Mouse (Mus musculus) frontal cortex, postnatal 14 days (tissue): ENCODE data around the gene Cntn4.

Experiments used
- DNase-seq, 2 experiments: peaks; one replicate each; pipeline ENCODE4 v3.0.0; 2022; ENCODE audit warnings: low spot score in 2 of 2

Gene Cntn4

DNA sequence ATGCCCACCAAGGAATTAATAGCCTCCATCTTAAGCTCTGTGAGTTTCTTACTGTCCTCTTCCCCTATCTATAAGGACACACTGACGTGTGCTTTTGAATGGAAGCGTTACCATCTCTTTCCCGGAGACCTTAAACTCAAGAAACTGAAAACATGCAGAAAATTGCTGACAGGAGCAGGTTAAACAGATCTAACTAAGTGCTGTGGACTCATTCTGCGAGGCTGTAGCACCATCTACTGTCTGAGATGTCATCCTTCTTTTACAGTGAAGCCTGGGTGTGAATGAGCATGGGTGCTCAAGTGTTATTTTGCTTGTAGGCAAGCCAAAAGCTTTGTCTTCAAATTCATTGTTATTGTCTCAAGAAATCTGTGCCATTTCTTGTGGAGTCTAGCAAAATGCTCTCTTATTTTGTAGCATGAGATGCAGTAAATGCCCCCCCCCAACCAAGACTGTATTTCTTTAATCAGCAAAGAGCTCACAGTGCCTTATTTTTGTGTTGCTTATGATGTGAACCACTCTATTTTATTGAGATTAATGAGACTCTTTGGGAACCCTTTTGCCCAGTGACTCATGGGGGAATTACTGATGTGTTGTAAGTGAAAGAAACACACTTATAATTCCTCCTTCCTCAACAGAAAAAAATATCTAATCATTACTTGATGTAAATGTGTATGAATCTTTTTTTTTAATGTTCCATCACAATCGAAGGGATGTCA lies 968.2 kb downstream of the Cntn4 start:
- peak; percentile 22 to 37 for DNase-seq

DNA sequence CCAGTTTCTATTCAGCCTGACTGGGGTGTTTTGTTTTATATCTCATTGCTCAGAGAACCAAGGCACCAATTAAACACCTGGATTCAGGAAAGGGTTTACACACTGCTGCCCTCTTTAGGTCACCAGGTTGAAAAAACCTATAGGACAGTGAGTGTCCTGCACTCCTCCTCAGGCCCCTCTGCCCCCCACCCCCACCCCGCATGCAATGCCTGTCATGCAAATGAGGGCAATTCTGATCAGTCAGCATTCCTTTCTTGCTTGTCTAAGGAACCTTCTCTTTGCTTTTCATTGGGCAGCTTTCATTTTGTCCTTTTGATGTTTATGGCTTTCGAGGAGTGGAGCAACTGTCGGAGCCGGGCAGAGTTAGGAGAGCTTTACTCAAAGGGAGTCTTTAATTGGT lies 969.5 kb downstream of the Cntn4 start:
- no peak for DNase-seq

DNA sequence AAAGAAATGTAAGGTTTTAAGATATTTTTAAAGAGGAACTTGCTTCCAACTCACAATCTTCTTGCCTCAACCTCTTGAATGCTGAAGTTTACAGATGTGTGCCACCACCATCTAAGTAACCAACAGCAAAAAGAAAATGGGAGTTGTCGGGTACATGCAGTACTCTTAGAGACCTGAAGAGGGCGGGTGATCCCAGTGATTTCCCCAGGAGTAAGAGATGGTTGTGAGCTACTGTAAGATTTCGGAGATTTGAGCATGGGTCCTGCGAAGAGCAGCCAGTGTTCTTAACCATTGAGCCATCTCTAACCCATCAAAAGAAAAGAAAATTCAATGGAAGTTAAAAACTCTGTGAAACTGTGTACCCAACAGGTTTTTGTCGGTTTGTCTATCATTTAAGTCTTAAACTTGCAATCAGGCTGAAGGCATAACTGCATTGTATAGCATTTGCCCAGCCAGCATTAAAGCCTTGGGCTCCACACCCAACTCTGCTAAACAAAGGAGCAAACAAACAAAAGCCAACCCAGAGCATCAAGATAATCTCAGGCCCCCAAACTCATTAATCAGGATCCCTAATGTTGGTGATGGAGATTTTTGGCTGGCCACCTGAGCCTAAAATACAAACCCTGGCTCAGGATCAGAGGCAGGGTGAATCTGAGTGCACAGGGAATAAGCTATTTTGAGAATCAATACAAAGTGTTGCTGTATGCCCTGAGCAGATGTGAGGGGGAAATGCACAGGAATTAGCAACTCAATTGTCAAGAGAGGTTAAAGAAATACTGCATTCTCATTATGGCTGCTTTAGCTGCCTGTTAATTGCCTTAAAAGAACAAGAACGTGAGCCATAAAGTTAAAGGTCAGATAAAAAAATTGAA lies 986.6 kb downstream of the Cntn4 start:
- DNase-seq: peak in 1 of 2 experiments; percentile 16

DNA sequence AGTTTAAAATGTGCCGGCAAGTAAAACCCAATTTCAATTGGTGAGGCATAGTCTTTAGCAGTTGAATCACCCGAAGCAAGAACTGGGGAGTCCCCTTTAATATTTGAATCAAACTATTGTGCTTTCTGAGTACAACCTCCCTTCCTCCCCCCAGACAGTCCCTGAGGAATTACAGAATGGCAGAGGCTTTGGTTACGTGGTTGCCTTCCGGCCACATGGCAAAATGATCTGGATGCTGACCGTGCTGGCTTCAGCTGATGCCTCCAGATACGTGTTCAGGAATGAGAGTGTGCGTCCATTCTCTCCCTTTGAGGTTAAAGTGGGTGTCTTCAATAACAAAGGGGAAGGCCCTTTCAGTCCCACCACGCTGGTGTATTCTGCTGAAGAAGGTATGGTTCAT lies 998.1 kb downstream of the Cntn4 start:
- DNase-seq: no peak

DNA sequence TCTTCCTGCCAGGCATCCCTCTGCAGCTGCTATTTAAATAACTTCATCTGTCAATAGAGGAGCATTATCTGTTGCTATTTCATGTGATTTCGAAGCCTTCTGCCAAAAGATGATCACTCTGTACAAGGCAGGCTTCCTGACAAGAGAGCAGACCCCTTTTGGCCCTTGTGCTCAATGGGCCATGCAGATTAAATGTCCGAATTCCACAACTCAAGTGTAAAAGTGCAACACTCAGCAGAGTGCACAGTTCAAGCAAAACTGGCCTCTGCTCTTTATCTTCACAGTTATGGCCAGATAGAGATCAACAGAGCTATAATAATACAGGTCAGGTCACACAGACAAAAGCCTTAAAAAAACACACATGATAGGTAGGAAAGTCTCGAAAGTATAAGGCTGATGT lies 1024.5 kb downstream of the Cntn4 start:
- DNase-seq: no peak

DNA sequence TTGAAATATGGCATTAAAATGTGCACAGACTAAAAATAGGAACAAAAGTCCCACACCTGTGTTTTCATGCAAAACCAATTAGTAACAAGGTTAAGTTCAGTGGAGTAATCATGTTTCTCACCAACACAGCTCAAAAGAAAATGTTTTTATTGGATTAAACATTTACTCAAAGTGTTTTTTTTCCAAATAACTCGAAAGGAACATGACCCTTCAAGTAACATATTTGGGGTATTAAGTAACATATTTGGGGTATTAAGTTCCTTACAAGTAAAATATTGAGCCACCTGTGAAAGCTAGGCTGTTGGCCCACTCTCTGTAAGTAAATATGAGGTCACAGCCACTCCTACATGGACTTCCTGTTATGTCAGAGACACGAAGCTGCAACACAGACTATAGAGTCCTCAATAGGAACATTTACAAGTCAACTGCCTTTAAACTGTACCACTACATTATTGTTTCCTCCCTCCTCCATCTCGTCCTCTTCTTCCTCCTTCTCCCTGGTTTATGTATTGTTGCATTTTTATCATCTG lies 1028.1 kb downstream of the Cntn4 start:
- no peak for DNase-seq

DNA sequence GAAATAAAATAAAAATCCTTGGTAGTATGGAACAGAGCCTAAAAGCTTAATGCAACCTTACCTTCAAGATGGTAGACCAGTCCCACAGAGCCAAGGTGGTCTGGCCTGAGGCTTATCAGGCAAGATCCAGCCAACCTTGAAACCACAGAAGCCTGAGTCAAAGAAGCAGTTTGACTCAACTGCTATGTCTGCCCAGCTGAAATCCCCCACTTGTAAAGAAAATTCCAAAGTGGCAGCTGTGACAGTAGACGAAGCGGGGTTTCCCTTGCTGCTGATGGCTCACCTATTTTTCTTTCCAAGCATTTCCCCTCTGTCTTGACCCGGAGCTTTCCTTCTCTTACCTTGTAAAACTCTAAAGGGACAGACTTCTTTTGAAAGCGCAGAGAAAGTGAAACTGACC lies 1048.2 kb downstream of the Cntn4 start:
- no peak for DNase-seq

DNA sequence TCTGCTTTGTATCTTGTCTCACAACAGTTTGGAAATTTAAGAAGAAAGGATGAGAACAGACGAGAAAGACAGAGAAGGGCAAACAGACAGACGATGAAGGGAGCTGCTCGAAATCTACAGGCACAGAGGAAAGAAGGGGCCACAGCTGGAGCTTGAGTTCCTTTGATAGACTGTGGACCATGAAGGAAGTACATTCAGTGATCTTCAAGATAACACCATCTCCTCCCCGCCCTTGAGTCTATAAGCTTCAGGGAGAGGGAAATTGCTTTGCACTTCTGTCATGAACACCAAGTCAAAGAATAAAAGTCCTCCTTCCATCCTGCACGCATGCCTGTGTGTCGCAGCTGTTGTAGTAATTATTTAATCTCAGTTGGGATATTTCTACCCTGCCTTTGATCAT lies 1048.6 kb downstream of the Cntn4 start:
- DNase-seq: no peak

DNA sequence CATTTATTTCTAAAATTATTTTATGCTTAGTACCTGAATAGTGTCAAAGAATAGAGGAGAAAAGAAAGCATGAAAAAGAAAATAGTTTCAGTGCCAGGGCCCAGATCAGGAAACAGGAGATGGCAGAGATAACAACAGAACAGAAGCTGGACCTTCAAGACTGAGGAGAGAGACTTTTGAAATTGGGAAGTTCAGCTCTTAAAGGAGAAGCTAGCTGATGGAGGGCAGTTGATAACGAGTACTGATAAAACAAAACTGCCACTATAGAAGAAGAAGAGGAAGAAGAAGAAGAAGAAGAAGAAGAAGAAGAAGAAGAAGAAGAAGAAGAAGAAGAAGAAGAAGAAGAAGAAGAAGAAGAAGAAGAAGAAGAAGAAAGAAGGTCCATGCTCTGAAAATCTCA lies 1050.2 kb downstream of the Cntn4 start:
- no peak for DNase-seq

DNA sequence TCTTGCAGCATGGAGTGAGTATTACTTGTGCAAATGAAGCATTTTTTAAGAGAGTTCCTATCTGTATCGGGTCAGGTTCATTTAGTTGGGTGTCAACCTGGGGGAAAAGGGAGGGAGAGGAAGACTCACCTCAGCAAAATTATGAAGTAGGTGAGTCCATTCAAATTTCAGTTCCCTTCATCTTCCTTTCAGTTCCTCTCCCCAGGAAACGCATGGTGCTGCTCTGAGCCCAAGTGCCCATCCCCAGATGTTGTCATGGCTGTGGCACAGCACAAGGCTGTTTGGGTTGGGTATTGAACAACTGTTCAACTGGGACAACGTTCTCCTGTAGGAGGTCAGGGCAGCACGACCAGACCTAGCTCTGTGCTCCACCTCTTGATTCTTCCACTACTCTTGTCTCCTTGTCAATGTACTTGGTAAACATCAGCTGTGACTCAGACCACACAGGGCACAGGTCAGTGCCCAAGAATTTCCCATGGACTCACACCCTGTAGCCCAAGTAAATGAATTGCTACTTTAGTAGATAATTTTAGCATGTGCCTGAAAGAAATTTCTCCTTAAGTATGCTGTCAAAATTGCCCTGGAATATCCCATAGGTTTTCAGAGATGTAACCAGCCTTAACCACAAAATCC lies 1052.3 kb downstream of the Cntn4 start:
- no peak for DNase-seq

DNA sequence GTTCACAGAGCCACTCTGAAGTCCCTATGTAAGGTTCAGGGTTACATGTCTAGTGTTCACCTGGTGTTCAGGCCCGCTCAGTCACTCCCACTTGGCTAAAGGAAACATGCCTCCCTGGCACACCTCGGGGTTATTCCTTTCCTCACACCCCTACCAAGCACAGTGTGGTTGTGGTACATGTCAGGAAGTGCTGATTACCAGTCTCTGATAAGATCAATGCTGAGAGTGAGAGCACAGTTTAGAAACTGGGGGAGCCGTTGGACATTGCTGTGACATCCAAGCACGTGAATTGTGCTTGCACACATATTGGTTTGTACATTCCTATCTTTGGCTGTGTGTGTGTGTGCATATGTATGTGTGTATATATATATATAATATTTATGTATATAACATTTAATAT lies 1055.1 kb downstream of the Cntn4 start:
- DNase-seq: no peak

DNA sequence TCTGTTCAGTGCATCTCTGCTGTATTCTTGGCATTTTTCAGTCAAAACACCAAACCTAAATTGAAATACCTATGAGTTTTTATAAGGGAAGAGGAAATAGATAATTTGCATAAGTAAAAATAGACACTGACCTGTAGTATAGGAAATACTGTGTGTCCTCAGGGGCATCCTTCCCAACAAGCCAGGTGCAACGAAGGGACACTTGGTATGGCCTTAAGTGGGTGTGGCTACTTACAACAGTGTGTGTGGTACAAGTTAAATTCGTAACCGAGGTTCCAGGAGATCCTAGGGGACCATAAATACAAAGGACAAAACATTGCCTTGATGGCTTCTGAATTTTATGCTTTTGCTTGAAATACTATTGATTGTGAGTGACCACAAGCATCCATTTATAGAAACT lies 1060.8 kb downstream of the Cntn4 start:
- DNase-seq: no peak

DNA sequence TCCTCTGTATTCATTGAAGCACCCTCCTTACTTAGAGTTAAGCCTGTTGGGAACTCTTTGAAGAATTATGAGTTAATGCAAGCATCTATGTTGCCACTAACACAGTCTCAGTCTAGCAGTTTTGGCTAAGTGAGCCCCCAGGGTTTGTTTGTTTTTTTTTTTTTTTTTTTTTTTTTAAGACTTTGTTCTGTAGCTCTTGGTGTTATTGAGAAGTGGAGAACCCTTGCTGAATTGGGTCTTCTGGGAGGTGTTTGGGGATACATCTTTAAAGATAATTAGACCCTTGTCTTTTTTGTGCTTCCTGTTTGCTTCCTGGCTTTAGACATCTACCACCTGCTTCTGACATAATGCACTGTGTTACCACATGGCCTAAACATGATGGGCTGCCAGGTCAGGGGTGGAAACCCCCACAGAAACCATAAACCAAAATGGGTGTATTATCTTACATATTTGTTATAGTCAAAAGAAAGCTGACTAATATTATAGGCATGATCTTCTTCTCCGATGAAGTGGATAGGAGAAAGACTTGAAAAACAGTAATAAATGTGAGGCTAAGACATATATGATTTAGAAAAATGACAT lies 1062.9 kb downstream of the Cntn4 start:
- DNase-seq: no peak

DNA sequence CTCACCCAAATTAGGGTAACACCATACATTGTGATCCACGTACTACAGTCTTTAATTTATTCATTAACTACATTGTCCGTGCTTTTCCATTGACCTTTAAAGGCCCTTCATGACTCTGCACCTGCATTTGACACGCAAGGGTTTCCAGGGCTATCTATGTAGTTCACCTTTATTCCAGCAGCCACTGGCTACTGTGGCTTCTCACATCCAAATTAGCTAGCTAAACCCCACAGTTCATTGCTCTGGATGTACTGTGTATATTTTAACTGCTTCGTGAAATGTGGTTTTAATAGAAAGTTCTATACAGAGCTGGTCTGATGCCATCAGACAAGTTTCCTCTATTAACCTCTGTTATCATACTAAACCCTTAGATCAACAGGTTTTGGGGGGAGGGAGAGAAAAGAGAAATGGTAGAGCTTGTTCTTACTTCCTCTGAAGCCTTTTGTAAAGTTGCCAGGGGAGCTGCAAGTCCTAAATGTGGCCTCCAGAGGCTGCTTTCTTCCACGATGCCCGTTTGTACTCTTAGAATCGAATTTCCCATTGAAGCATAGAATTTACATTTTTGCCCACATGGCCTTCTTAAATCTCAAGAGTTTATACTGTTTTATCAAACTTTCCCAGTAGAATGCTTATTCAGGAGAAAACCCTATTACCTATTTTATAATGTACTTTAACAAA lies 1066.2 kb downstream of the Cntn4 start:
- DNase-seq: no peak

DNA sequence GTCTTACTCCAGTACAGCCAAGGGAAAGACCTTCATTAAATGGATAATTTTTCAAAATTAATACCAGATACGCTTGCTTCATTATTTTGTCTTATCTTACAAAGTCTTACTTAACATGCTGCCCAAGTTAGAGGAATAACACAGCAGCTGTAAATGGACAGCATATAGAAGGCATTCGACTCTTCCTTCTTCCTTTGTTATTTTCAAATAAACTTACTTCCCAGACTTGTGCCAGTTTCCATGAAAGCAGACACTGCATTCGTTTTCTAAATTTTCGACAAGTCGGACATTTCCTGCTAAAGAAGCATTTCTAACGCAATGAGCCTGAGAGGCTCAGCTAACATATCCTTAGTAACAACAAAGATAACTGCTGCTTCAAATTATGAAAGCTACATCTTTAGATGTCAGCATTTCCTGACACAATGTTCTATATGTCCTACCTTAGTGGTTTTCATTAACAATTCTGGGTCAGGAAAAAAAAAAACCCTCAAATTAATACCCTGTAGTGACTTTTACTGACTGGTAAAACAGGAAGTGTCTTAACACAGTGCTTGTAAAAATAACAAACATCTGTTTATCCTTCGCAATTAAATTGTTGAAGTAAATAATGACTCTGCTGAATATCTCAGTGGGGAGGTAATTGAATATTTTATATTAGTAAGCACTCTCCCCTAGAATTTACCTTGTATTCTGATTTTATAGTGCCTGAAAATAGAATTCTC lies 1068.4 kb downstream of the Cntn4 start:
- DNase-seq: no peak

DNA sequence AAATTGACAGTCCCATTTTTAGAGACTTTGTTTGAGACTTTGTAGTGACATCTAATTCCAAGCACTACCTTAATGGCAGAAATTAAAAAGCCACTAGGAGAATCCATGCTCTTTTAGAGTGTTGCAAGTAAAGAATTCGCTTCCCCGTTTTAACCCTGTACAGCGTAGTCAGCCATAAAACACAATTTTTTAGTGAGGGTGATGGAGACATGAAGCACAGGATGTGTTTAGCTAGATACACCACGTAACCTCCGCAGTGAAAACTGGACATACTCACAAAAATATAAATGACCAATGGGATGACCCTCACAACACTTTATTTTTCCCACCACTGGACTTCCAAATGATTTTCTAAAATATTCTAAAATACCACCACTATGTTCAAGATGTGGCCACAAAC lies 1069.8 kb downstream of the Cntn4 start:
- DNase-seq: no peak

DNA sequence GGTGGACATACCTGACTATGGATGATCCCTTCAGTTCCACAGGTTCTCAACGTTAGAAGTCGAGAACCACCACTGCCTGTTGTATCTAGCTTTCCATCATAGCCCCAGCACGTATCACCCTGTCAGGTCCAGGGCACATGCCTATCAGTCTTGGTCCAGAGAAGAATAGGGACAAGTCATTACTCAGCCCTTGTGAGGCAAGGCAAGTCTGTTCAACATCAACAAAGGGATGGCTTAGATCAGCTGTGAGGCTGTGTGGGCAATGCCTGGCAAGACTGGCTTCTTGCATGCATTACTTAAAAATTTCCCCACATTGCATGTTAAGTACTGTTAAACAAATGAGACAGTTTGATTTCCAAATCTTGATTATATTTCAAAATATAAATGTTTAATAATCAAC lies 1070.3 kb downstream of the Cntn4 start:
- no peak for DNase-seq
